8 mouse cellular contexts compared by ENCODE assay signal in the genomic region with DNA sequence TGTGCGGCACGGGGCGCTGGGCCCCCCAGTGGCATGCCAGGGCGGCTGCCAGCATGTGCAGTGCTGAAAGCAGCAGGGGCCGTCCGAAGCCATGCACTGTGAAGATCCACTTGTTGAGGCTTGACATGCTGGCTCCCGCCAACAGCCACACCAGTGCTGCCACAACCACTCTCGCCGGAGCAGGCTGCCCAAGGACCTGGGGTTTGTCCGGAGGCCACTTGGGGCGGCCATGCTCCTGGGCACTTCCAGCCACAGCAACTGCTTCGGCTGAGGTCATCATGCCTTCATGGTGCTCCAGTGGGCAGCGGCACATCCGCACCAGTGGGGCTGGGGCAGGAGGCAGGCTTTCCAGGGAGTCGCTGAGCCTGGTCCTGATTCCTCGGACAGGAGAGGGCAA. TPM values are rescaled to one million over a fixed set of nuclear protein-coding genes. Genes with fewer than 3 reads are reported as not detected.
DNase-seq lines count a peak whose midpoint lies in the region; ATAC-seq and TF ChIP-seq lines count a peak whose summit lies in the region.

No protein-coding gene starts in this region.

- peaks cover 33% of the 10 kb centered on the region for H3K4me1 ChIP-seq in heart, embryonic 11.5 days (ENCODE audit: control insufficient read depth, insufficient read depth, low read length)
- H3K4me1 ChIP-seq in stomach, embryonic 14.5 days (ENCODE audit: control insufficient read depth, insufficient read depth, low read length) = peaks cover 12% of the 10 kb centered on the region; the same call in 1 of the 2 replicates

- peak overlapping the region; percentile 96 for H3K4me2 ChIP-seq in heart, embryonic 11.5 days
- H3K4me2 ChIP-seq in stomach, embryonic 14.5 days (replicated peaks; ENCODE audit: low read depth, low read length) = peak overlapping the region; percentile 71

- H3K36me3 ChIP-seq in C2C12 (ENCODE audit: control insufficient read depth, insufficient read depth) = peaks cover 18% of the 10 kb centered on the region
- no peaks in the 10 kb centered on the region for H3K36me3 ChIP-seq in heart, embryonic 11.5 days (ENCODE audit: control insufficient read depth, insufficient read depth, low read length)
- no peaks in the 10 kb centered on the region for H3K36me3 ChIP-seq in stomach, embryonic 14.5 days (ENCODE audit: control insufficient read depth, insufficient read depth, low read length)

- H3K9me3 ChIP-seq in heart, embryonic 11.5 days (replicated peaks; ENCODE audit: control insufficient read depth, low read length) = no peaks in the 10 kb centered on the region
- H3K9me3 ChIP-seq in stomach, embryonic 14.5 days (ENCODE audit: control insufficient read depth, low read depth, low read length) = no peaks in the 10 kb centered on the region

- peaks cover 58% of the 10 kb centered on the region for H3K79me2 ChIP-seq in C2C12 (ENCODE audit: control insufficient read depth, insufficient read depth)

- WGBS in heart, embryonic 11.5 days (ENCODE audit: insufficient replicate concordance) = 6% methylated on average over 16 of the region's 16 CpGs
- WGBS in stomach, embryonic 14.5 days = 5% methylated on average over 15 of the region's 16 CpGs

- peak overlapping the region; percentile 71 for H3K9ac ChIP-seq in heart, embryonic 11.5 days (ENCODE audit: low read depth, low read length)
- H3K9ac ChIP-seq in stomach, embryonic 14.5 days (replicated peaks; ENCODE audit: low read depth, low read length) = no peak overlapping the region; the same call in 1 of the 2 replicates

- peak; percentile 20; the same call in 1 of the 2 replicates for ATAC-seq in heart, embryonic 11.5 days (replicated peaks; ENCODE audit: insufficient number of reproducible peaks, low FRiP score, low TSS enrichment)
- no peak for ATAC-seq in stomach, embryonic 14.5 days (ENCODE audit: insufficient number of reproducible peaks, insufficient read depth, low FRiP score, low read depth)

- peak; percentile 68 to 81 for DNase-seq in adrenal gland, adult (ENCODE audit: inconsistent age in 2 of 2, low spot score in 1 of 2)
- DNase-seq in adrenal gland, adult 8-10 months = no peak
- peak; percentile 30 for DNase-seq in embryo, embryonic 10 days (ENCODE audit: low spot score)
- peak; percentile 34 to 62 for DNase-seq in kidney, postnatal 4 days
- peak; percentile 41 for DNase-seq in lung, postnatal 36 days

- peaks cover 53% of the 10 kb centered on the region for H3K79me3 ChIP-seq in C2C12 (ENCODE audit: low read depth)

- no peak for TF ChIP-seq CTCF in C2C12 (IDR thresholded peaks at IDR 0.05; ENCODE audit: control insufficient read depth, insufficient read depth, insufficient read length)

- peak overlapping the region; percentile 72 for H3ac ChIP-seq in C2C12 (ENCODE audit: control insufficient read depth, insufficient read length, low read depth)

- no peak overlapping the region for H3K27ac ChIP-seq in heart, embryonic 11.5 days (ENCODE audit: low read depth, low read length)
- H3K27ac ChIP-seq in stomach, embryonic 14.5 days (ENCODE audit: low read length) = no peak overlapping the region

- H3K4me3 ChIP-seq in C2C12 (ENCODE audit: insufficient read depth, poor library complexity, severe bottlenecking) = peak overlapping the region; percentile 91
- H3K4me3 ChIP-seq in heart, embryonic 11.5 days (ENCODE audit: low read depth, low read length) = peak overlapping the region; percentile 65
- H3K4me3 ChIP-seq in stomach, embryonic 14.5 days (ENCODE audit: low read depth, low read length) = peak overlapping the region; percentile 54

- H3K27me3 ChIP-seq in C2C12 (ENCODE audit: control insufficient read depth, insufficient read depth, insufficient read length) = no peaks in the 10 kb centered on the region
- 0 out of 2 replicates have a peak, but pooled peaks cover 7% of the 10 kb centered on the region for H3K27me3 ChIP-seq in heart, embryonic 11.5 days (ENCODE audit: control insufficient read depth, insufficient read depth, low read length)
- 0 out of 2 replicates have a peak, but pooled peaks cover 4% of the 10 kb centered on the region for H3K27me3 ChIP-seq in stomach, embryonic 14.5 days (ENCODE audit: control insufficient read depth, insufficient read depth, low read length)

TF ChIP-seq in C2C12, 6 proteins besides CTCF, POLR2A, EP300 and RAD21:
- no peak for TF ChIP-seq CEBPB (IDR thresholded peaks at IDR 0.05; ENCODE audit: low read depth)
- no peak for TF ChIP-seq MYOG (IDR thresholded peaks at IDR 0.05; ENCODE audit: control insufficient read depth, extremely low read depth, insufficient read length)
- no peak for TF ChIP-seq FOSL1 (IDR thresholded peaks at IDR 0.05; ENCODE audit: insufficient read depth, low read length, poor library complexity, severe bottlenecking)
- no peak for TF ChIP-seq MAX (IDR thresholded peaks at IDR 0.05)
- TF ChIP-seq USF1 (IDR thresholded peaks at IDR 0.05; ENCODE audit: low read depth) = no peak
- no peak for TF ChIP-seq MYOD1 (IDR thresholded peaks at IDR 0.05; ENCODE audit: control insufficient read depth, insufficient read length, low read depth)

RNA-seq across cellular contexts. Expression of a gene that starts 1.6 kb away (rescaled TPM):
- total RNA-seq in adrenal gland, adult 8-10 months (2022) = 10 to 100 TPM in 2 of 4 experiments, 1 to 10 TPM in 2; 5.9 to 15.5 (median 10.2) TPM
- 58.0 TPM for polyA plus RNA-seq in C2C12 (2012; fragmentation: generic; extraction: Trizol)
- polyA plus RNA-seq in heart, embryonic 11.5 days (2014; fragmentation: Nextera tagmentation; extraction: Ambion mirVana) = 2.9 and 3.0 TPM in 2 replicates
- 3.7 and 4.1 TPM in 2 replicates for polyA plus RNA-seq in stomach, embryonic 14.5 days (2014; fragmentation: Nextera tagmentation; extraction: Ambion mirVana)

RNA-seq across cellular contexts. Expression of a gene that starts 17.8 kb away (rescaled TPM):
- total RNA-seq in adrenal gland, adult 8-10 months (2022) = 1 to 10 TPM; 4.7 to 9.3 (median 6.6) TPM
- polyA plus RNA-seq in C2C12 (2012; fragmentation: generic; extraction: Trizol) = 9.9 TPM
- 11.9 and 12.2 TPM in 2 replicates for polyA plus RNA-seq in heart, embryonic 11.5 days (2014; fragmentation: Nextera tagmentation; extraction: Ambion mirVana)
- polyA plus RNA-seq in stomach, embryonic 14.5 days (2014; fragmentation: Nextera tagmentation; extraction: Ambion mirVana) = 12.3 and 13.2 TPM in 2 replicates

RNA-seq across cellular contexts. Expression of a gene that starts 18.0 kb away (rescaled TPM):
- under 1 TPM; 0.56 to 0.81 (median 0.70) TPM for total RNA-seq in adrenal gland, adult 8-10 months (2022)
- 0.89 TPM for polyA plus RNA-seq in C2C12 (2012; fragmentation: generic; extraction: Trizol)
- polyA plus RNA-seq in heart, embryonic 11.5 days (2014; fragmentation: Nextera tagmentation; extraction: Ambion mirVana) = not detected in 2 replicates
- polyA plus RNA-seq in stomach, embryonic 14.5 days (2014; fragmentation: Nextera tagmentation; extraction: Ambion mirVana) = 0.12 and 0.13 TPM in 2 replicates

RNA-seq across cellular contexts. Expression of a gene that starts 19.1 kb away (rescaled TPM):
- total RNA-seq in adrenal gland, adult 8-10 months (2022) = 100 to 1,000 TPM; 129 to 145 (median 137) TPM
- polyA plus RNA-seq in C2C12 (2012; fragmentation: generic; extraction: Trizol) = 3.4 TPM
- 71.2 and 72.5 TPM in 2 replicates for polyA plus RNA-seq in heart, embryonic 11.5 days (2014; fragmentation: Nextera tagmentation; extraction: Ambion mirVana)
- polyA plus RNA-seq in stomach, embryonic 14.5 days (2014; fragmentation: Nextera tagmentation; extraction: Ambion mirVana) = 38.9 and 42.2 TPM in 2 replicates

RNA-seq across cellular contexts. Expression of a gene that starts 49.2 kb away (rescaled TPM):
- total RNA-seq in adrenal gland, adult 8-10 months (2022) = 1 to 10 TPM; 2.1 to 7.4 (median 3.7) TPM
- polyA plus RNA-seq in C2C12 (2012; fragmentation: generic; extraction: Trizol) = 2.1 TPM
- polyA plus RNA-seq in heart, embryonic 11.5 days (2014; fragmentation: Nextera tagmentation; extraction: Ambion mirVana) = 0.13 and 0.23 TPM in 2 replicates
- 0.39 and 0.69 TPM in 2 replicates for polyA plus RNA-seq in stomach, embryonic 14.5 days (2014; fragmentation: Nextera tagmentation; extraction: Ambion mirVana)

Comparison
In these comparisons a context has a peak if more than half of its experiments do, and no peak if none do; other contexts are left out.
1. RNA of a gene that starts 1.6 kb away (polyA plus RNA-seq): 58.0 TPM in C2C12 (single experiment); 3.7 to 4.1 TPM in stomach, embryonic 14.5 days and 2.9 to 3.0 TPM in heart, embryonic 11.5 days; every median in the first group is over 10 times any median in the second.
2. Peak in every context shown above with its lines, with median percentiles within 50 percentile points of each other: H3K4me3 ChIP-seq.